Mouse (Mus musculus) intestine, embryonic 14.5 days (tissue): ENCODE measurements around the gene Ube2e1. TPM values are rescaled to one million over a fixed set of nuclear protein-coding genes. Genes with fewer than 3 reads are reported as not detected.
A peak's percentile ranks its signal among the peaks of the same experiment; 100 is the strongest.
"Not testable (repeated sequence)": the region's sequence is repeated elsewhere in the genome, so short reads cannot be mapped to it uniquely, and the experiment has no call there.

Source experiments
- ATAC-seq: fragments of 200-750 bp; cut with Nextera tagmentation; replicated peaks from 2 replicates; pipeline ENCODE4 v1.8.0; 2017; ENCODE audit warnings: low read depth, moderate number of reproducible peaks, moderate TSS enrichment, moderate library complexity; ENCODE audit not compliant: low FRiP score, low TSS enrichment
- DNase-seq: peaks from one replicate; pipeline ENCODE4 v3.0.0-alpha.2; 2018; ENCODE audit warnings: low spot score
- H3K27ac ChIP-seq: fragments of 300-500 bp; sonication (generic); 2 replicates; pipeline ENCODE4 v1.5.1; 2014; ENCODE audit warnings: low read depth, mild to moderate bottlenecking, control low read depth
- H3K27me3 ChIP-seq: fragments of 300-500 bp; sonication (generic); replicated peaks from 2 replicates; pipeline ENCODE4 v1.6.1; 2014; ENCODE audit warnings: low read length, control low read depth; ENCODE audit not compliant: control insufficient read depth, insufficient read depth
- H3K36me3 ChIP-seq: fragments of 300-500 bp; sonication (generic); 2 replicates; pipeline ENCODE4 v1.6.1; 2014; ENCODE audit warnings: low read length, control low read depth; ENCODE audit not compliant: control insufficient read depth, insufficient read depth
- H3K4me1 ChIP-seq: fragments of 300-500 bp; sonication (generic); replicated peaks from 2 replicates; pipeline ENCODE4 v1.6.1; 2014; ENCODE audit warnings: low read length, control low read depth, mixed read lengths; ENCODE audit not compliant: control insufficient read depth, insufficient read depth
- H3K4me2 ChIP-seq: fragments of 300-500 bp; sonication (generic); 2 replicates; pipeline ENCODE4 v1.6.1; 2014; ENCODE audit warnings: low read length
- H3K4me3 ChIP-seq: fragments of 300-500 bp; sonication (generic); 2 replicates; pipeline ENCODE4 v1.5.1; 2014; ENCODE audit warnings: low read depth, low read length, control low read depth, mixed read lengths
- H3K9ac ChIP-seq: fragments of 300-500 bp; sonication (generic); 2 replicates; pipeline ENCODE4 v1.6.1; 2014; ENCODE audit warnings: mild to moderate bottlenecking, low read length
- H3K9me3 ChIP-seq: fragments of 300-500 bp; sonication (generic); 2 replicates; pipeline ENCODE4 v1.6.1; 2016; ENCODE audit warnings: low read length, control low read depth; ENCODE audit not compliant: control insufficient read depth
- WGBS: fragments of 180-500 bp; shearing (Covaris S2); extraction: QIAGEN DNeasy Blood & Tissue Kit; methylation state at CpG from one replicate; pipeline ENCODE4 v1.1.7; 2014; 5-methylcytosine and 5-hydroxymethylcytosine counted together
- polyA plus RNA-seq: library from polyadenylated mRNA; unstranded; fragments of >200 nt; fragmentation: Nextera tagmentation; extraction: Ambion mirVana; gene quantifications from 2 replicates; pipeline ENCODE4 v1.2.1, GENCODE M21; 2014

Gene Ube2e1
- polyA plus RNA-seq, 1 experiment from 2014 or later: 46.4 TPM

DNA sequence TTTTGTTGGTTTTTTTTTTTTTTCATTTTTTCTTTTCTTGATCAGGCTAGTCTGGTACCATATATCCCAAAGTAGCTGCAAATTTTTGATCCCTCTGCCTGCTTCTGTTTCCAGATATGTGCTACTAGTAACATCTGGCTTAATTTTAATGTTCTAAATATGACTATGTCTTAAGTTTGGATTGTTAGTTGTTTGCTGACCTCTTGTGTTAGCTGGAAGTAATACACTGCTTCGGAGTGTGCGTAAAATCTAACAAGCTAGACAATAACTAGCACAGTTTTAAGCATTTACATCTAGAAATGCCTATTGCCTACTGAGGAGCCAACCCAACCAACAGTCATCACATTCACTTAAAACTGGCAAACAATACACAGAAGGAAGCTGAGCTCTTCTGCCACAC is 47.1 kb downstream of the Ube2e1 start:
- Histone ChIP-seq H3K4me1 (no peaks in the 10 kb centered on the region), H3K36me3 (peaks cover 33% of the 10 kb centered on the region), H3K27ac (no peak overlapping the region), H3K4me2 (no peak overlapping the region), H3K9me3 (no peaks in the 10 kb centered on the region), H3K27me3 (no peaks in the 10 kb centered on the region), H3K9ac (no peak overlapping the region), H3K4me3 (no peak overlapping the region)
- ATAC-seq: no peak
- WGBS: 81% methylated on average over 2 of the region's 2 CpGs
- DNase-seq: no peak

DNA sequence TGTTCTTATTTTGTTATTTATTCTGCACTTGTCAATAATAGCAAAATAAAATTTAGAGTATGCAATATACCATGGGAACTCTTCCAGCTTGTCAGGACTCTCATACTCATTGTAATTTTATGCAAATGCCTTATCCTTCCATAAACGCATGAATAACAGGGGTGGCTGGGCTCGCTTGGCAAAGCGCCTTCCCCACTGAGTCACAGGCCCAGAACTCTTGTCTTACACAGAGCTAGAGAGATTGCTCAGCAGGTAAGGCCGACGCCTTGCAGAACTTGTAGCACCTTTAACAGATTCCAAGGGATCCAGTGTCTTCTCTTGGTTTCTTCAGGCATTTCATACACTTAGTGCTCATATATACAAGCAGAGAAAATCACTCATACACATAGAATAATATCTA is 51.3 kb downstream of the Ube2e1 start:
- Histone ChIP-seq H3K27me3 (no peaks in the 10 kb centered on the region), H3K4me3 (no peak overlapping the region), H3K27ac (no peak overlapping the region), H3K4me1 (no peaks in the 10 kb centered on the region), H3K9ac (no peak overlapping the region), H3K36me3 (peaks cover 57% of the 10 kb centered on the region), H3K9me3 (no peaks in the 10 kb centered on the region), H3K4me2 (no peak overlapping the region)
- 88% methylated on average over 5 of the region's 5 CpGs for WGBS
- ATAC-seq: no peak
- no peak for DNase-seq

DNA sequence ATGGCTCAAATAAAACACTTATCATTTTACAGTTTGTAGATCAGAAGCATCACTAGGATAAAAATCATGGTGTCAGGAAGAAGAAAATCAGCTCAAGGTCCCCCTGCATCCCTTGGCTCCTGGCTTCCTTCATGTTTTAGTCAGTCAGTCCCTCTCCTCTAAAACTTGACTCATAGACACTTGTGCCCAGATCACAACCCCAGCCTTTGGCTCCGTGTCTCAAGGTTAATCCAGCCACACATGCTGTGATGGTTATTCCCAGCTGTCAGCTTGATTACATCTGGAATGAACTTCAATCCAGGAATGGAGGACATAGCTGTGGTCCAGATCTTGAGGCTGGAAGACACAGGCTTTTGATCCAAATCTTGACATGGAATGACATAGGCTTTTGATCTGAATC is 57.1 kb downstream of the Ube2e1 start:
- H3K4me2 ChIP-seq: no peak overlapping the region
- no peaks in the 10 kb centered on the region for H3K27me3 ChIP-seq
- peaks cover 25% of the 10 kb centered on the region for H3K36me3 ChIP-seq
- 79% methylated on average over 1 of the region's 1 CpGs for WGBS
- no peaks in the 10 kb centered on the region for H3K9me3 ChIP-seq
- H3K9ac ChIP-seq: no peak overlapping the region
- ATAC-seq (no peak), DNase-seq (no peak)
- peaks cover 3% of the 10 kb centered on the region; the same call in 1 of the 2 replicates for H3K4me1 ChIP-seq
- H3K27ac ChIP-seq: no peak overlapping the region
- H3K4me3 ChIP-seq: no peak overlapping the region

- H3K9ac ChIP-seq: peak overlapping the region; percentile 69
- no peak for ATAC-seq
- no peak overlapping the region for H3K27ac ChIP-seq
These were observed 60.0 kb downstream of the Ube2e1 start for GRCm38 (mm10) chr14:18271666-18272065.

GRCm38 (mm10) chr14:18270529-18271441 is 60.9 kb downstream of the Ube2e1 start, which contains the start of the genes Nkiras1 and Rpl15:
TSS of gene Nkiras1 (plus strand) at chr14:18271136.
TSS of gene Rpl15 (minus strand) at chr14:18271391.
- H3K9me3 ChIP-seq: no peaks in the 10 kb centered on the region
- peak within 1 kb of the TSS; percentile 99 for H3K9ac ChIP-seq
- H3K27me3 ChIP-seq: no peaks in the 10 kb centered on the region
- H3K36me3 ChIP-seq: peaks cover 28% of the 10 kb centered on the region
- H3K4me2 ChIP-seq: peak within 1 kb of the TSS; percentile 87
- peak within 1 kb of the TSS; percentile 92 for H3K4me3 ChIP-seq
- under 1% methylated on average over 78 of the region's 78 CpGs for WGBS
- ATAC-seq: peak; percentile 99
- peak within 1 kb of the TSS; percentile 80 for H3K27ac ChIP-seq
- DNase-seq: peak; percentile 96
- peaks cover 7% of the 10 kb centered on the region; the same call in 1 of the 2 replicates for H3K4me1 ChIP-seq

More at GRCm38 (mm10) chr14:18271666-18272065, 60.0 kb downstream of the Ube2e1 start:
- H3K36me3 ChIP-seq: peaks cover 26% of the 10 kb centered on the region
- H3K9me3 ChIP-seq: no peaks in the 10 kb centered on the region
- peaks cover 7% of the 10 kb centered on the region; the same call in 1 of the 2 replicates for H3K4me1 ChIP-seq
- H3K27me3 ChIP-seq: no peaks in the 10 kb centered on the region
- WGBS: 6% methylated on average over 7 of the region's 7 CpGs
- peak overlapping the region; percentile 71 for H3K4me2 ChIP-seq
- H3K4me3 ChIP-seq: peak overlapping the region; percentile 92
- DNase-seq: no peak

DNA sequence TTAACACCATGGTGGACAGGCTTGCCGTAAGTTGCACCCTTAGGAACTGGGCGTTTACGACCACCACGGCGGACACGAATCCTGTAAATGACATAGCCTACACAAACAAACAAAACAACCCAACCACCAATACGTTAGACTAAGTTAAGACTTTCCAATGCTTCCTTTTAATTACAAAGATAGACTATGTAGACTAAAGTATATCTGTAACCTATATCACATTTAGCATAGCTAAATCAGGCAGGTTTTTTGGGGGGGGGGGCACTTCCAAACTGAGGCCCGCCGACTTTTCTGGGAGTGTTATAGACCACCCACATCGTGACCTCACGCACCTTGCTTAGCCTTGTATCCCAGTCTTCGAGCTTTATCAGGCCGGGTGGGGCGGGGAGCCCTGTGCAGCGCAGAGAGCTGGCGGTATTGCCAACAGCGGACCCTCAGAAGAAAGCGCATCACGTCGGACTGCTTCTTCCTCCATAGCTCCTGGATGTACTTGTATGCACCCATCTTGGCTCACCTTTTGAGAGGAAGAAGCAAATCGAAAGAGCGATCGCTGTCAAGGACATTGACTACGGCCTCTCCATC is 61.6 kb downstream of the Ube2e1 start:
- peak overlapping the region; percentile 92 for H3K4me3 ChIP-seq
- not testable (repeated sequence) for DNase-seq, H3K4me1 ChIP-seq, ATAC-seq, H3K27me3 ChIP-seq, H3K9me3 ChIP-seq
- peaks cover 28% of the 10 kb centered on the region for H3K36me3 ChIP-seq
- peak overlapping the region; percentile 99 for H3K9ac ChIP-seq
- under 1% methylated on average over 19 of the region's 24 CpGs for WGBS
- H3K27ac ChIP-seq: peak overlapping the region; percentile 80
- peak overlapping the region; percentile 87 for H3K4me2 ChIP-seq

DNA sequence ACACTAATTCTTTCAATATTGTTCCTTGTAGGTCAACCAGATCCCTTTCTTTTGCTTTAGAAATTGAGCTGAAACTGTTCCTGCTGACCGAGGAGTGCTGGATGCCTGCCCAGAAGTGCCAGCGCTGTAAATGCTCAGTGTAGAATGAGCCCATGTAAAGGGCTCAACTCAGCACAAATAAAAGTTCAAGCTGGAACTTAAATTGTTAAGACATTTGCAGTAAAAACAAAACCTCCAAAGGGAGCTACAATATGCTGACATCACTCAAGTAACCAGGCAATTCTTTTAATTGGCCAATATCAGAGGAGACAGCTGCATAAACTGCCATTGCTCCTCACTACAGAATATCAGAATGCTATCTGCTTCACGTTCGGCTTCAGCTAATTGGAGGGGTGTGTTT is 68.2 kb downstream of the Ube2e1 start:
- DNase-seq: no peak
- Histone ChIP-seq H3K27ac (no peak overlapping the region), H3K4me1 (0 out of 2 replicates have a peak, but pooled peaks cover under 1% of the 10 kb centered on the region), H3K27me3 (no peaks in the 10 kb centered on the region), H3K9ac (no peak overlapping the region), H3K36me3 (peaks cover 19% of the 10 kb centered on the region), H3K4me2 (no peak overlapping the region), H3K9me3 (no peaks in the 10 kb centered on the region), H3K4me3 (no peak overlapping the region)
- ATAC-seq: no peak
- WGBS: 55% methylated on average over 4 of the region's 4 CpGs

DNA sequence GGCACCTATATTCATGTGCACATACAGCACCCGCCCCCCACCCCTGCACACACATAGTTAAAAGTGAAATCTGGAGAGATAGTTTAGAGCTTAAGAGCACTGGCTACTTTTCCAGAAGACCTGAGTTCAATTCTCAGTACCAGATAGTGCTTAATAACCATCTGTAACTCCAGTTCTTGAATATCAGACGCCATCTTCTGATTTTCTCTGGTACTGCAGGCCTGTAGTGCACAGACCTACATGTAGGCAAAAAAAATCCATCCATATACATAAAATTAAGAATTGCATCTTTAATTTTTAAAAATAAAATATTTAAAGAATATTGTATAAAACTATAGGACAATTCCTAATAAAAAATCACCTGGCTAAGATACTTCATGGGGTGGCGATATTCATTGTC is 70.5 kb downstream of the Ube2e1 start:
- Histone ChIP-seq H3K9me3 (no peaks in the 10 kb centered on the region), H3K4me3 (no peak overlapping the region), H3K4me1 (no peaks in the 10 kb centered on the region), H3K36me3 (no peaks in the 10 kb centered on the region), H3K27ac (no peak overlapping the region), H3K9ac (no peak overlapping the region), H3K27me3 (no peaks in the 10 kb centered on the region), H3K4me2 (no peak overlapping the region)
- ATAC-seq (no peak), DNase-seq (no peak)
- WGBS: 87% methylated on average over 3 of the region's 3 CpGs
